Mouse (Mus musculus) CD4-positive, CD25-positive, alpha-beta regulatory T cell, adult 4 months (primary cell): Measurements from ENCODE around the gene Flot1. TPM values are rescaled to one million over a fixed set of nuclear protein-coding genes. Genes with fewer than 3 reads are reported as not detected.

ENCODE experiments used
- ATAC-seq: one replicate; pipeline ENCODE4 v1.8.0; 2017
- polyA plus RNA-seq, 2 experiments: library from polyadenylated mRNA; unstranded; fragments of 100-300 nt; shearing (Covaris generic); gene quantifications; one replicate each; pipeline ENCODE4 v1.2.1; 2017

Flot1 gene
- polyA plus RNA-seq, 2 experiments from 2014 or later: 24.3 to 30.7 TPM

DNA sequence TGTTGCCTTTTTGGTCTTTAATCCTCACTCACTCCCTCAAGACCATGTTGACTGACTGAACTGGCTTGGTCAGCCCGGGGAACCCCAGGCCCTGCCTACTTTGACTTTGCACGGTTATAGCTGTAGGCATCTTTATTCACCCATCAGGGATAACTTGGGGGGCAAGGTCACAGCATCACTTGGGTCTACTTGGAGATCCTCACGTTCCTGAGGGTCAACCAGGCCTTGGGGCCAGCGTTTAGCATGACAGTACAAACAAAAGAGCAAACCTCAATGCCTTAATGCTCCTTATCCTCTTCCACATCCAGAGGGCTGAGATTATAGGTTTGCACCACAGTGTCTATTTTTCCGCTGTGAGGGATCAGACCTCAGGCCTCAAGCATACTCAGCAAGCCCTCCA, 10.7 kb upstream of the Flot1 start:
- no peak for ATAC-seq

DNA sequence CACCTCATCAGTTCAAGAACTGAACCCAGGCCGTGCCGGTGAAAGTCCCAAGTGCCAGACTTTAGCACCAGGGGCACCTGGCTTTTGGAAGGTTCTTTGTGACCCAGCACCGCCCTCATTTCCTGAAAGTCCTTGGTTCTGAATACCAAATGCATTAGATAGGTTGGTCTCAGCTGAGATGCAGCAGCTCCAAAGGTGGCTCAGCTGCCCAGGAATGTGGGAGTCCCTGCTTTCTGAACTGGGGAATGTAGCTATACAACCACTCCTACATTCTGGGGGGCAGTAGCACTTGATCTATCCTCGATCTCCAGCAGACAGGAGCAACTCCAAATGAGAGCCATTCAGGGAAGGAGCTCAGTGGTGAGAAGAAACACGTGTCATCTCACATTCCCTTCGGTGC, 10.3 kb upstream of the Flot1 start:
- ATAC-seq: no peak

DNA sequence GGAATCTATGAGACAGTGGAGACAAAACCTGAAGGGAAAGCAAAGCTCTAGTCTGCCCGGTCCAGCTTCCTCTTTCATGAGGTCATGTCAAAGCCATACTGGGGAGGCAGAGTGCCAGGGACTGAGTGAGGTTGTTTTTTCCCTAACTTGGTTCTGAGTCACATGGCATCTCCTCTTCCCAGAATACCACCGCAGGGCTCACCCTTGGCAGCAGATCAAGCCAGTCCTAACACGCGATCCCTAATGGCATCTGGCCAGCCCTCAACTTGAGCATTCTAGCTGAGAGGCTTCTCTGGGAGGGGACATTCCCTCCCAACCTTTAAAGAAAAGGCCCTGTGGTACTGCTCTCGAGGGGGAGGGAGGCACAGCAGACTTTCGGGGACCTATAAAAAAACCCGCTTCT, 9.8 kb upstream of the Flot1 start:
- ATAC-seq: no peak

DNA sequence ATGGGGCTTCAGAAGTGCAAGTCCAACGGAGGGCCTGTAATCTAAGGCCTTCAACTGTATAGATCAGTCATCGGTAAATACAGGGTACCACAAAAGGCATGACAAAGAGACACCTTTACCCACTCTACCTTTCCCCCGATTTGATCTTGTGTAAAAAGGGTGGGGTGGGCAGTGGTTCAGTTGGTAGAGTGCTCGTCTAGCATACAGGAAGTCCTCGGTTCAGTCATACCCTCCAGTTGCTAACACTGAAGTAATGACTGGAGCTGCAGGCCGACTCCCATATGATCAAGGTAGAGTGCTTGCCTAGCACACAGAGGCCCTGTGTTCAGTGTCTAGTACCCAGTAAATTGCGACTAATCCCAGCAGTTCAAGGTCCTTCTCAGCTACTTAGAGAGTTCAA, 9.4 kb upstream of the Flot1 start:
- ATAC-seq: peak; percentile 64

DNA sequence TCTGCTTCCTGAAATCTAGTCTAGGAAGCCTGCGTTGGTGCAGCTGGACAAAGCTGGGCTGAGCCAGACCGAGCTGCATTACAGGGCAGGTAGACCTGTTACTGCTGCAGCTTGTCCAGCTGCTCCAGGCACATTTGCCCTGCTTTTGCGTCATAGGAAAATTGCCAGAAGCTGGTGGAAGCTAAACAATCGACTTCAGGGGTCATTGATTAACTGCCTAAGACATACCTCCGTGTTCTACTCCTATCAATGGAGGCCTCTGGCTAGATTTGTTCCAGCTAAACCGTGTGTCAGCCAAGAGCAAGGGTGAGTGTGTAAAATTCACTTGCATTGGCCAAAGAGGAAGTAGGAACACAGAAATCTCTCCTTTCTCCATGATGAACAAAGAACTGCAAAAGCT, 8.4 kb upstream of the Flot1 start:
- ATAC-seq: no peak

DNA sequence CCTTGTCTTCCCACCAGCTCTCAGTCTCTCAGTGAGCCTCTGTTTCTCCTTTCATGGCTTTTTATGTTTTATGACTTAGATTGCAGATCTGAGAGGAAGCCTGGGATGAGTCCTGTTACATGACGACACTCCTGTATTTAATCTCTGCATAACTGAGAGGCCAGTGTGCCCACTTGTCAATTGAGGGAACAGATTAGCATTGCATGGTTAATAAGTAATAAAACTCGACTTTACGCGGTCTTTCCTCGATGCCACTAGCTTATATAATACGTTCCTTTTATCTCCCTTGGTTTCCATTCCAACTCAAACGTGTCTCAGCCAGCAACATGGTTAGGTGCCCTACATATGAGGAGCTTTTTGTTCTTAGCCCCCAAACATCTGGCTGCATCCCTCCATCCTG, 7.2 kb upstream of the Flot1 start:
- no peak for ATAC-seq

DNA sequence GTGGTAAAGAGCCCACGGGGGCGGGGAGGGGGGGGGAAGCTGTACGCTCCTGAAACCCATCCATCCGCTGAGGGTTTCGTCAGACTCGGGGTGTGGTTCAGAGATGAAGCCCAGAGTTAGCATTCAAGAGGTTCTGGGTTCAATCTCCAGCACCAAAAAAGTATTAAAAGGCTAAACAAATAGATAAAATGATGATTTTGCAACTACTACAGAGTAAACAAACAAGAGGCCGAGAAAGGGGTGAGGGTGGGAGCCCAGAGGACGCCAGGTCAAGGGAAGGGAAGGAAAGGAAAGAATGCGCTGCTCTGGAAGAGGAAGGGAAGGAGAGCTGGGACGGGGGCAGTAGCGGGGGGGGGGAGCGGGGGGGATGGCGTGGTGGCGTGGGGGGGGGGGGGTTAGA, 6.3 kb upstream of the Flot1 start:
- no peak for ATAC-seq

DNA sequence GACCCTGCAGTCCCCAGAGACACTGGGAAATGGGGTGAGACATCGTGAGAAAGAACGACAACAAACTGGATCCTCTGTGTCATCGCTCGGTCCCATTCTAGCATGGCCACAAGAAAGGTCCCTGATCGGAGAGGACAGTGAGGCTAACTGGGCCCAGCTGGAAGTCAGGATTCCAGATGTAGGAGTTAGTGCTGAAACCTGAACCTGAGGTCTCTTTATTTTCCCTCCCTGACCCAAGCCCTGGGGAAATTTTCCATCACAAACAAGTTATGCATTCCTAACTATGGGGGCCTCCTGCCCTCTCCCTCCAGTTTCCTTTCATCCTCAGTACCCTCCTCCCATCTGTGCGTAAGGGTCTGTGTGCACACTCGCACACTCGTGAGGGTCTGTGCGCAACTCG, 5.8 kb upstream of the Flot1 start:
- no peak for ATAC-seq

DNA sequence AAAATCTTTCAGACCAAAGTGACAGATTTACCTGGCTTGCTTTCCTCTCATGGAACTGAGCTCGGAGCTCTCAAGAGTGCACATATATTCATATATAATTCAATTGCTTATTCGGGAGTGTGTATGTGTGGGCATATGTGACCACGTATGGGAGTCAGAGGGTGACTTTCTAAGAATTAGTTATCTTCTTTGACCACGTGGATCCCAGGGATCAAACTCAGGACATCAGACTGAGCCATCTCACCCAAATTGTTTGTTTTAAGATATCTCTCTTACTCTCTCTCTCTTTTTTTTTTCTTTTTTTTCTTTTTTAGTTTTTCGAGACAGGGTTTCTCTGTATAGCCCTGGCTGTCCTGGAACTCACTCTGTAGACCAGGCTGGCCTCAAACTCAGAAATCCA, 2.9 kb upstream of the Flot1 start:
- ATAC-seq: no peak

DNA sequence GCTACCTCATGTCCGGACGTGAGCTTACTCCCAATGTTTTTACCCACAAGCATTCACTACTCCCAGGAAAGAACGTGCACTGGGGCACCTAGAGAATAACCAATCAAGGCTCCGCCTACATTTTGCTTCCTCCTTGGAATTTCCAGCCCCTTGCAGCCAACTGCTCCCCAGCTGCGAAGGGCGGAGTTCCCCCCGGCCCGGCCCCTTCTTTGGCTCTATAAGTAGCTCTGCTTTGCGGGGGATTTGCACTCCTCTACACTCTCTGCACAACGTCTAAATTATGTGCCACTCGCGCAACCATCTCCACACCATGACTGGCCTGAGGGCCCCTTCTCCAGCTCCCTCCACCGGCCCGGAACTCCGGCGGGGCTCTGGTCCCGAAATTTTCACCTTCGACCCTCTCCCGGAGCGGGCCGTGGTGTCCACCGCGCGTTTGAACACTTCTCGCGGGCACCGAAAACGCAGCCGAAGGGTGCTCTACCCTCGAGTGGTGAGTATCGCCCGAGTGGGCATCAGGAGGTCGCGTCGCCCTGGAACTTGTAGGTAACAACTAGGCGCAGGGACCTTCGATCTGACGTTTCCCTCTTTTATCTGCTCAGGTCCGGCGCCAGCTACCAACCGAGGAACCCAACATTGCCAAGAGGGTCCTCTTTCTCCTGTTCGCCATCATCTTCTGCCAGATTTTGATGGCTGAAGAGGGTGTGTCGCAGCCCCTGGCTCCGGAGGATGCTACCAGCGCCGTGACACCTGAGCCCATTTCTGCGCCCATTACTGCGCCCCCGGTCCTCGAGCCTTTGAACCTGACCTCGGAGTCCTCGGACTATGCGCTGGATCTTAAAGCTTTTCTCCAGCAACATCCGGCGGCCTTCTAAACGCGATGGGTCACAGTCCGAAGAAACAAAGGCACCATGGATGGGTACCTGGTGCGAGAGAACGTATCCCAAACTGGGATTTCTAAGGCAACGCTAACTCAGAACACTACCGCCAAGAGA, 1.3 kb upstream of the Flot1 start, which contains the start of gene Ier3:
Gene Ier3 (plus strand): TSS at position 246 of the 992 bp plus-strand sequence.
- peak; percentile 21 for ATAC-seq

DNA sequence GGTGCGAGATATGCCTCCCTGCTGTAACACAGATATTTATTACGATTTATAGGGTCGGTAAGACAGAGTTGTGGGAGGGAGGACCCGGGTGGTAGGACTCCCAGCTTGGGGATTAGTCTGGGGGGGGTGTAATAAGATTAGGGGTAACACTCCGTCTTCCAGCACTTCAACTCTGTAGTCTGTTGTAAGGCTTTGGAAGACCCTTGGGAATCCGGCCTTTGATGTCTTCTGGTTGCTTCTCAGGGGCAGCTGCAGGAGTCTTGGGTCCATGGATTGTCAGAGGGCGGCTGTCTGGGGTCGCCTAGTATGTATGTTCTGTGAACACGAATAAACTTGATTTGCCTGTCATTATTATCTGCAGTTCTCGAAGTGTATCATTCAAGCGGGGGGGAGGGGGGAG, 466 bp upstream of the Flot1 start:
- no peak for ATAC-seq

DNA sequence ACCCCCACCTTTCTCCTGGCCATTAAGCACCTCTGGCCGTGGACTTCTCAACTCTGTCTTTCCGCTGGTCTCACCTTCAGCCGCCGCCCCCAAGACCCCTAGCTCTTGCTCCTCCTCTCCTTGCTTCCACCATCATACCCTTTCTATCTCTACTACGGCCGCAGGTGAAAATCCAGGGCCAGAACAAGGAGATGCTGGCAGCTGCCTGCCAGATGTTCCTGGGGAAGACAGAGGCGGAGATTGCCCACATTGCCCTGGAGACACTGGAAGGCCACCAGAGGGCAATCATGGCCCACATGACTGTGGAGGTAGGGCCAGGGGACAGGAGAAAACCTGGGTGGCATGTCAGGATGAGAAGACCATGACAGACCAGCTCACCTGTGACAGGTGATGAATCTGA, 1.4 kb downstream of the Flot1 start:
- ATAC-seq: no peak

DNA sequence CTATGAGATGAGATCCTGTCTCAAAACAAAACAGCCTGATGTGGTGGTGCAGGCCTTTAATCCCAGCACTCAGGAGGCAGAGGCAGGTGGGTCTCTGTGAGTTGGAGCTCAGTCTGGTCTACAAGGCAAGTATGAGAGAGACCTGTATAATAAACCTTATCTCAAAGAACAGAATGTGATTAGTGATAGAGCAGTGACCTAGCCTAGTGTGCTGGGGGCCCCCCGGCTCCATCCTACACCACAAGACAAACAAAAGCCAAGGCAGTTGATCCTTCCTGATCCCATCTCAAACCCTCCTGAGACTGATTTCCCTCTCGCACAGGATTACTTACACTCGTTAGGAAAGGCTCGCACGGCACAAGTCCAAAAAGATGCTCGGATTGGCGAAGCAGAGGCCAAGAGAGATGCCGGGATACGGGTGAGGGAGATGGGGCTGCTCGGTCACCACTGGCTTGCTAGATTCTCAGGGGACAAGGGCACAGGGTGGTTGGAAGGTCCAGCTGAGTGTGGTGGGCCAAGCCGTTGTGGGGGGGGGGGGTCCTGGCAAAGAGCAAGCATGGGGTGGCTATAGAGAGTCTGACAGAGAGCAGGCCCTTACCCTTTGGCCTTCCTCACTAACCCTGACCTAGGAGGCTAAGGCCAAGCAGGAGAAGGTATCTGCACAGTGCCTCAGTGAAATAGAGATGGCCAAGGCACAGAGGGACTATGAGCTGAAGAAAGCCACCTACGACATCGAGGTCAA, 2.2 kb downstream of the Flot1 start:
- ATAC-seq: no peak

DNA sequence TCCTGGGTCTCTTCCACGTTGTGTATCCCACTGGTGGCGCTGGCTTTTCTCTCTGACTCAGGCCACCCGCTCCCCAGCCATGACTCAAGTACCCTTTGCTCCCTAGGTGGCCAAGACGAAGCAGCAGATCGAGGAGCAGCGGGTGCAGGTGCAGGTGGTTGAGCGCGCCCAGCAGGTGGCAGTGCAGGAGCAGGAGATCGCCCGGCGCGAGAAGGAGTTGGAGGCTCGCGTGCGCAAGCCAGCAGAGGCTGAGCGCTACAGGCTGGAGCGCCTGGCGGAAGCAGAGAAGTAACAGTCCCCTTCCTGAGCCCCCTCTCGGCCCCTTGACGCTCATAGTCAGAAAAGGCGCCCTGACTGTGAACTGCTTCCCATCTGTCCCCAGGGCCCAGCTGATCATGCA, 6.7 kb downstream of the Flot1 start:
- ATAC-seq: peak; percentile 99

DNA sequence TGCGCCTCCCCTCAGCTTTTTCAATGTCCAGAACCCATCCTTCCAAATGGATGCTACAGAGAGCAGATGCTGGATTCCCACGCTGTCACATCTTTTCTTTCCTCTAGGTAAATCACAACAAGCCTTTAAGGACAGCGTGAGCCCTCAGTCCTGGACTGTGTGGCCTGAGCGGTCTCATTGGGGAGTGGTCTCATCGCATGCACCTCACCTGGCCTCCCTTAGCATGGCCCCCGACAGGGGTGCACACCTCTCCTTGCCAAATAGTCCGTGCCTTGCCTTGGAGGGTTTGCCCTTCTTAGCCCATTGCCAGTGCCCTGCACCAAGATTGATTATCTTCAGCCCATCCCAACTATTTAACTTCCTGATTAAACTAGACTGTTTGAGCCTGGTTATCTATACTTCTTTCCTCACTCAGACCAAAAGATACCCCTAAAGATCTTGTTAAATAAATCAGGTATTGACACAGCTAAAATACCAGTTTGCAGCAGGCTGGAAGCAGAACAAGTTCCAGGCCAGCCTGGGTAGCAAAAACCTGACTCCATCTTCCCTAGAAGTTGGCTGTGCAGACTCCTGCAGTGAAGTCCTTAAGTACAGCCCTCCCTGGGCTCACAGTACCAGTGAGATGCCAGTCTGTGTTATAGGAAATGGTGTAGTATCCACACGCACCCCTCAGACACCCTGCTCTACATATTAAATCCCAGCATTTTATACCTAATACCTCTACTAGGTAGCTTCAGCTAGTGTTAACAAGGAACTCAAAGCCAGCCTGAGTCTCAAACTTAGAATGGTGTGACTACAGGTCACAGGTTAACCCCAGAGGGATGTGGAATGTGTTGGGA, 9.6 kb downstream of the Flot1 start:
- no peak for ATAC-seq

DNA sequence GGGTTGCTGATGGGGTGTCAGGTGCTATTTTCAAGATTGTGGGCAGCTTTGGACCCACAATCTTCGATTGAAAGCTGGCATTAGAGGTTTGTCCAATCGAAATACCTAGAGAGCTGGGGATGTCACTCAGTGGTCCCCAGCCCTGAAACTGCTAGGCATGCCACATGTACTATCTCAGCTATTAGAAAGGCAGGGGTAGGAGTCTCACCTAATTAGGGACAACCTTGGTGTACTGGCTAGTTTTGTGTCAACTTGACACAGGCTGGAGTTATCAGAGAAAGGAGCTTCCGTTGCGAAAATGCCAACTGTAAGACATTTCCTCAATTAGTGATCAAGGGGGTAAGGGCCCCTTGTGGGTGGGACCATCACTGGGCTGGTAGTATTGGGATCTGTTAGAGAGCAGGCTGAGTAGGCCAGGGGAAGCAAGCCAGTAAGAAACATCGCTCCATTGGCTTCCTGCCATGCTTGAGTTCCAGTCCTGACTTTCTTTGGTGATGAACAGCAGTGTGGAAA, 10.3 kb downstream of the Flot1 start:
- no peak for ATAC-seq

DNA sequence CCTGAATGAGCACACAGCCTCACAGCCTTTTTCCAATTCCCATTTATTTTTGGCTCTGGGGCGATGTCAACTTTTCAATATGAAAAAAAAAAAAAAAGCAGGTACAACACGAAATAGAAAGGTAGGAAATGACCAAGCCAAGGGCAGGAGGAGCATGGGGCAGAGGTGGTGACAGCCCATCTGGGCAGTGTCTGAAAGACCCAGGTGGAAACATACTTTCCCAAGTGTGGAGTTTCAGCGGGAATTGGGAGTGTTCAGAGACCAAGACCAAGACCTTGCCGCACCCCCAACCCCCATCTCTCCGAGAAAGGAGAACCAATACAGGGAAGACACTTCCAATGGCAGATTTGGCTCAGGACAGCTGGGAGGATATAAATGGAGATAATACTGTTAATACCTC, 10.9 kb downstream of the Flot1 start:
- no peak for ATAC-seq

DNA sequence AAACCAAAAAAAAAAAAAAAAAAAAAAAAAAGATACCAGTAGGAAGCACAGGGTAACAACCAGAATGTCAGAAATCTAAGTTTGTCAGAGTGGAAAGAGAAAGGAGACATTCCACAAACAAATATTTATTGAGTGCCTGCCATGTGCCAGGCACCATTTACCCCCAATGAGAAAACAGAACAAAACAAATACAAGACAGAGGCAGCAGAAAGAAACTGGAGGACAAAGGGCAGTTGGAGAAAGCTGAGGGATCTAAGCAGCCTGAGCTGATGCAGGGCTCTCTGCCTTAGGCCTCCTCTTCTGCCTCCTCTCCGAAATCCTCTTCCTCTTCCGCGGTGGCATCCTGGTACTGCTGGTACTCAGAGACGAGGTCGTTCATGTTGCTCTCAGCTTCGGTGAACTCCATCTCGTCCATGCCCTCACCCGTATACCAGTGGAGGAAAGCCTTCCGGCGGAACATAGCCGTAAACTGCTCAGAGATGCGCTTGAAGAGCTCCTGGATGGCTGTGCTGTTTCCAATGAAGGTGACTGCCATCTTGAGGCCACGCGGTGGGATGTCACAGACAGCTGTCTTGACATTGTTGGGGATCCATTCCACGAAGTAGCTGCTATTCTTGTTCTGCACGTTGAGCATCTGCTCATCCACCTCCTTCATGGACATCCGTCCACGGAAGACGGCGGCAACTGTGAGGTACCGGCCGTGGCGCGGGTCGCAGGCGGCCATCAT, 11.8 kb downstream of the Flot1 start:
- ATAC-seq: no peak

DNA sequence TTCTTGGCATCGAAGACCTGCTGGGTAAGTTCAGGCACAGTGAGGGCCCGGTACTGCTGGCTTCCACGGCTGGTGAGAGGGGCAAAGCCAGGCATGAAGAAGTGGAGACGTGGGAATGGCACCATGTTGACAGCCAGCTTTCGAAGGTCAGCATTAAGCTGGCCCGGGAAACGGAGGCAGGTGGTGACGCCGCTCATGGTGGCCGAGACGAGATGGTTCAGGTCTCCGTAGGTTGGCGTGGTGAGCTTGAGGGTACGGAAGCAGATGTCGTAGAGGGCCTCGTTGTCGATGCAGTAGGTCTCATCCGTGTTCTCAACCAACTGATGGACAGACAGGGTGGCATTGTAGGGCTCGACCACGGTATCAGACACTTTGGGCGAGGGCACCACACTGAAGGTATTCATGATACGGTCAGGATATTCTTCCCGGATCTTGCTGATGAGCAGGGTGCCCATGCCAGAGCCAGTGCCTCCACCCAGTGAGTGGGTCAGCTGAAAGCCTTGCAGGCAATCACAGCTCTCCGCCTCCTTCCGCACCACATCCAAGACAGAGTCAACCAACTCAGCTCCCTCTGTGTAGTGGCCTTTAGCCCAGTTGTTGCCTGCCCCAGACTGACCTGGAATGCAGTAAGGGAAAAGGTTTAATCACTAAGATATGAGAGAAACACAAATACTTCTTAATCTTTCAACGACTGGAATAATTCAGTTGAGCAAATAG, 12.6 kb downstream of the Flot1 start:
- no peak for ATAC-seq

DNA sequence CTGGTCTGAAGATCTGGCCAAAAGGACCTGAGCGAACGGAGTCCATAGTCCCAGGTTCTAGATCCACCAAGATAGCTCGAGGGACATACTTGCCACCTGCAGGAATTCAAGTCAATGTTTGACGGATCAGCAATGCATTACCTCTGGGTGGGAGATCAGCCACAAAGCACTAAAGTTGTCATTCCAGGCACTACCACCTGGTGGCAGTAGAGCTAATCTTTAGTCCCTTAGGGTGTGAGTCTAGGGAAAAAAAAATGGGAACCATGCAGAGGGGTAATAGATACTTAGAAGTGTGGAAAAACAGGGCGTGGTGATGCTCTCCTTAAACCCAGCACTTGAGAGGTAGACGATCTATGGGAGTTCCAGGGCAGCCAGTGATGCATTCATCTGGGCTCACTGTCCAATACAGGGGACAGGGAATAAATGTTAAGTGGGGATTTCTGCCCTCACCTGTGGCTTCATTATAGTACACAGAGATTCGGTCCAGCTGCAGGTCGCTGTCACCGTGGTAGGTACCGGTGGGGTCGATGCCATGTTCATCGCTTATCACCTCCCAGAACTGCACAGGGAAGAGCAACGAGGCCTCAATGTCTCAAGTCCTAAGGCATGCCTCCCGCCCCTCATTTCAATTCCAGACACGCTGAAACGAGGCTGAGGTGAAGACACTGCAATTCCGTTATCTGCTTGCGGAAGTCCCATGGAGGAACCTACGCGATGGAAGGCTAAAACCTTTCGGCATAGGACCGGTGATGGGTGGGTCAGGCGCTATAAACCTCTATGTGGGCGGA, 13.3 kb downstream of the Flot1 start:
- ATAC-seq: peak; percentile 9
